Mouse (Mus musculus): ENCODE data around the gene Asphd2. TPM values are rescaled to one million over a fixed set of nuclear protein-coding genes. Genes with fewer than 3 reads are reported as not detected.

Asphd2 gene
- polyA plus RNA-seq, 1 experiment = 3.8 TPM

DNA sequence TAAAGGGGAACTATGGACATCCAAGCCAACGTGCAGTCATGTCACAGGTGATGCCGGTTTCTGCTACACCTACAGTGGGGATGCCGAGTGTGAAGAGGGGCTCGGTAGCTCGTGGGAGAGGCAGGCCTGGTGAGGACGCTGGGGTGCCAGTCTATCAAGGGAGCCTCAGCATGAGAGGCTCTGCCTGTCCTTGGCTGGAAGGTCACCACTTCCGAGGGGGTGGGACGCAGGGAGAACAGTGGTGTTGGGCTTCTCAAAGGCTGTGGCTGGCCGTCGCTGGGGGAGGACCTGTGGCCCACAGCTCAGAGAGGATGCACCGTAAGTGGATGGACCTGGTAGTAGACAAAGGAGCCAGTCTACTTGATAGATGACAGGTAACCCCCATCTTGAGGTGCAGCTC lies 13.5 kb downstream of the Asphd2 start:
- Histone ChIP-seq H3K36me3 (ENCODE audit: control insufficient read depth, insufficient read depth, low read length) (peaks cover 9% of the 10 kb centered on the region), H3K4me3 (ENCODE audit: low read depth, low read length) (no peak overlapping the region), H3K27me3 (ENCODE audit: control insufficient read depth, insufficient read depth, low read length) (no peaks in the 10 kb centered on the region), H3K4me1 (ENCODE audit: control insufficient read depth, insufficient read depth, insufficient read length, low read length) (peaks cover 5% of the 10 kb centered on the region), H3K27ac (ENCODE audit: insufficient read depth, low read depth, low read length) (no peak overlapping the region)
- 77% methylated on average over 11 of the region's 11 CpGs for WGBS
- TF ChIP-seq CTCF (IDR thresholded peaks at IDR 0.05; ENCODE audit: extremely low read depth, insufficient read length, insufficient replicate concordance, low read depth, low read length) = no peak
- no peak for TF ChIP-seq POLR2A (IDR thresholded peaks at IDR 0.05; ENCODE audit: low read depth, low read length)

DNA sequence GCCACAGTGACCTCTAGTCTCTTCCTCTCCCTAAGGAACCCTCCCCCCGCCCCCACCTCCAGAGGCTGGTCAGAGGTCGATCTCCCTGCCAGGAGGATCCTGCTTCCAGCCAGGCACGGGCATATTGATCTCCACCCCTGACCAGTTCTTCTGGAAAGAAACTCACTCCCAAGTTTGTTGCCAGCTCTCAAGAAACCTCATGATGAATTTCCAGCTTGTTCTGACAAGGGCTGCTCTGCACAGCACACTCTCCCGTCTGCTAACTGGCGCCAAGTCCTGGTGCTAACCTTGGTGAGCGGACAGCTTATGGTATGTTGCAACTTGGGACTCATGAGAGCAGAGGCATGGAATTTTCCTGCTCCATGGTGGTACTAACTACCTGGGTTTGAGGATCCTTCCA lies 15.9 kb downstream of the Asphd2 start:
- H3K4me3 ChIP-seq (ENCODE audit: low read depth, low read length) = no peak overlapping the region
- H3K4me1 ChIP-seq (ENCODE audit: control insufficient read depth, insufficient read depth, insufficient read length, low read length) = peaks cover 5% of the 10 kb centered on the region; the same call in 1 of the 2 replicates
- H3K27me3 ChIP-seq (ENCODE audit: control insufficient read depth, insufficient read depth, low read length) = no peaks in the 10 kb centered on the region
- TF ChIP-seq CTCF (IDR thresholded peaks at IDR 0.05; ENCODE audit: extremely low read depth, insufficient read length, insufficient replicate concordance, low read depth, low read length) = no peak
- TF ChIP-seq POLR2A (IDR thresholded peaks at IDR 0.05; ENCODE audit: low read depth, low read length) = no peak
- H3K27ac ChIP-seq (ENCODE audit: insufficient read depth, low read depth, low read length) = no peak overlapping the region
- peaks cover 21% of the 10 kb centered on the region for H3K36me3 ChIP-seq (ENCODE audit: control insufficient read depth, insufficient read depth, low read length)
- WGBS = 65% methylated on average over 6 of the region's 6 CpGs

- WGBS = 97% methylated on average over 1 of the region's 1 CpGs
- TF ChIP-seq CTCF (IDR thresholded peaks at IDR 0.05; ENCODE audit: extremely low read depth, insufficient read length, insufficient replicate concordance, low read depth, low read length) = no peak
- no peak for TF ChIP-seq POLR2A (IDR thresholded peaks at IDR 0.05; ENCODE audit: low read depth, low read length)
- no peak overlapping the region for H3K27ac ChIP-seq (ENCODE audit: insufficient read depth, low read depth, low read length)
- H3K4me1 ChIP-seq (ENCODE audit: control insufficient read depth, insufficient read depth, insufficient read length, low read length) = peaks cover under 1% of the 10 kb centered on the region; the same call in 1 of the 2 replicates
- no peaks in the 10 kb centered on the region for H3K27me3 ChIP-seq (ENCODE audit: control insufficient read depth, insufficient read depth, low read length)
- peaks cover 21% of the 10 kb centered on the region for H3K36me3 ChIP-seq (ENCODE audit: control insufficient read depth, insufficient read depth, low read length)
- no peak overlapping the region for H3K4me3 ChIP-seq (ENCODE audit: low read depth, low read length)
Measured at GRCm38 (mm10) chr5:112377380-112377779, 17.3 kb downstream of the Asphd2 start.

- no peak for TF ChIP-seq POLR2A (IDR thresholded peaks at IDR 0.05; ENCODE audit: low read depth, low read length)
- no peak for TF ChIP-seq CTCF (IDR thresholded peaks at IDR 0.05; ENCODE audit: extremely low read depth, insufficient read length, insufficient replicate concordance, low read depth, low read length)
- Histone ChIP-seq H3K4me1 (ENCODE audit: control insufficient read depth, insufficient read depth, insufficient read length, low read length) (no peaks in the 10 kb centered on the region), H3K27ac (ENCODE audit: insufficient read depth, low read depth, low read length) (no peak overlapping the region), H3K4me3 (ENCODE audit: low read depth, low read length) (no peak overlapping the region), H3K27me3 (ENCODE audit: control insufficient read depth, insufficient read depth, low read length) (no peaks in the 10 kb centered on the region), H3K36me3 (ENCODE audit: control insufficient read depth, insufficient read depth, low read length) (peaks cover 24% of the 10 kb centered on the region)
- 90% methylated on average over 4 of the region's 4 CpGs for WGBS
Measured at GRCm38 (mm10) chr5:112376111-112376510, 18.6 kb downstream of the Asphd2 start.

DNA sequence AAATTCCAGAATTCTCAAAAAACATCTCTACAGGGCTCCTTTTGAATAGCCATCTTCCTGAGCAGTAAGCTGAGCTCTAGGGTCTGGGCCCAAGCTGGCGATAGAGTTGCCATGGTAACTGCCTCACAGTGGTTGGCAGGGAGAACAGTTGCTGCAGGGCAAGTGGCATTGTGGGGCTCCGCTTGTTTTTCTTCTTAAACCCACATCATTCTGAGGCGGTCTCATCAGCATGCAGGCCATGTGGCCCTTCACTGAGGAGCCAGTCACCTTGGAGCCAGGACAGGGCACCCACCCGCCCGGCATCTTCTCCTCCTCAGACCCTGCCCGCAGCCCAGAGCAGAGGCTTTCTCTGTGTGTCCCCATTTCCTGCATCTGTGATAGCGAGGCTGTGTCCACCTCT lies 22.7 kb downstream of the Asphd2 start:
- TF ChIP-seq POLR2A (IDR thresholded peaks at IDR 0.05; ENCODE audit: low read depth, low read length) (no peak), CTCF (IDR thresholded peaks at IDR 0.05; ENCODE audit: extremely low read depth, insufficient read length, insufficient replicate concordance, low read depth, low read length) (no peak)
- no peak overlapping the region for H3K27ac ChIP-seq (ENCODE audit: insufficient read depth, low read depth, low read length)
- 87% methylated on average over 7 of the region's 7 CpGs for WGBS
- no peaks in the 10 kb centered on the region for H3K4me1 ChIP-seq (ENCODE audit: control insufficient read depth, insufficient read depth, insufficient read length, low read length)
- H3K4me3 ChIP-seq (ENCODE audit: low read depth, low read length) = no peak overlapping the region
- no peaks in the 10 kb centered on the region for H3K27me3 ChIP-seq (ENCODE audit: control insufficient read depth, insufficient read depth, low read length)
- peaks cover 21% of the 10 kb centered on the region for H3K36me3 ChIP-seq (ENCODE audit: control insufficient read depth, insufficient read depth, low read length)

DNA sequence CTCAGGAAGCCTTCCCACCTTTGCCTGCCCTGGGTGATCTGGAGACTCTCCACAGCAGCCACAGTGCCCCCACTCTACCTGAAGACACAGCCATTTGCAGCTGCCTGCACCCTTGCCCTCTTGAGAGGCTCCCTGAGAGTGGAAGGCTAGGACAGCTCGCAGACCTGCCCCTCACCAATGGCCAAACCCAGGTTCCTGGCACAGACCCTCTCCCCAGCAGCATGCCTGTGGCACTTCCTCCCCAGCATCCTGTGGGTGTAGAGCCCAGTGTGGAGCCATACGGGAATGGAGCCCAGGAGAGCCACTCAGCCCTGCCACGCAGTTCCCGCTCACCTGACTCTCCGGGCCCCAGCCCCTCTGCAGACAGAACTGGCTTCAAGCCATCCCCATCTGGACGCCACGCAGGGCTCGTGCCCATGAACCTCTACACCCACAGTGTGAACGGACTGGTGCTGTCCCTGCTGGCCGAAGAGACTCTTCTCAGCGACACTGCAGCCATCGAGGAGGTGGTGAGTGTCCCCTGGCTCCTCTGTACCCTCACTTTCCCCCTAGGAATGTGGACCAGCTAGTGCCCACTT lies 24.3 kb downstream of the Asphd2 start:
- TF ChIP-seq POLR2A (IDR thresholded peaks at IDR 0.05; ENCODE audit: low read depth, low read length) (no peak), CTCF (IDR thresholded peaks at IDR 0.05; ENCODE audit: extremely low read depth, insufficient read length, insufficient replicate concordance, low read depth, low read length) (no peak)
- H3K4me1 ChIP-seq (ENCODE audit: control insufficient read depth, insufficient read depth, insufficient read length, low read length) = no peaks in the 10 kb centered on the region
- H3K27me3 ChIP-seq (ENCODE audit: control insufficient read depth, insufficient read depth, low read length) = no peaks in the 10 kb centered on the region
- no peak overlapping the region for H3K4me3 ChIP-seq (ENCODE audit: low read depth, low read length)
- peaks cover 25% of the 10 kb centered on the region for H3K36me3 ChIP-seq (ENCODE audit: control insufficient read depth, insufficient read depth, low read length)
- no peak overlapping the region for H3K27ac ChIP-seq (ENCODE audit: insufficient read depth, low read depth, low read length)
- WGBS = 91% methylated on average over 12 of the region's 12 CpGs

DNA sequence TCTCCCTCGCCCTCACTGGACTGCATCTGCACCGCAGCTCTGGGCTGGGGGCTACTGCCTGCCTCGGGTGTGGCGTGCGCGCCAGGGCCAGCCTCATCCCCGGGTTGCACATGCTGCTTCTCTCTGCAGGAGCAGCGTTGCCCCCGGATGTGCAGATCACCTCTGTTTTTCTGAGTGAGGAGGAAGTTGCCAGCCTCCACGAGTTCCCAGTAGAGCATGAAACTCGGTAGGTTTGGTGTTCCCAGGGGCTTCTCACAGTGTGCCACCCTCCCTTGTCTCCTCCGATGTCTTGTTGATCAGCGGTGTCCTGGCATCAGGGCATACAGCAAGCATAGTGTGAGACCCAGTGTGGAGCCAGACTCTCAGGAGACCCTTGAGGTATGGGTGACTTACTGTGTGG lies 25.3 kb downstream of the Asphd2 start:
- H3K4me1 ChIP-seq (ENCODE audit: control insufficient read depth, insufficient read depth, insufficient read length, low read length) = no peaks in the 10 kb centered on the region
- H3K36me3 ChIP-seq (ENCODE audit: control insufficient read depth, insufficient read depth, low read length) = peaks cover 25% of the 10 kb centered on the region
- WGBS = 84% methylated on average over 13 of the region's 13 CpGs
- TF ChIP-seq POLR2A (IDR thresholded peaks at IDR 0.05; ENCODE audit: low read depth, low read length) (no peak), CTCF (IDR thresholded peaks at IDR 0.05; ENCODE audit: extremely low read depth, insufficient read length, insufficient replicate concordance, low read depth, low read length) (no peak)
- no peak overlapping the region for H3K4me3 ChIP-seq (ENCODE audit: low read depth, low read length)
- no peak overlapping the region for H3K27ac ChIP-seq (ENCODE audit: insufficient read depth, low read depth, low read length)
- H3K27me3 ChIP-seq (ENCODE audit: control insufficient read depth, insufficient read depth, low read length) = no peaks in the 10 kb centered on the region
